Mouse (Mus musculus) forebrain, embryonic 10.5 days (tissue): ENCODE measurements around the gene Arfgap2. TPM values are rescaled to one million over a fixed set of nuclear protein-coding genes. Genes with fewer than 3 reads are reported as not detected.

Experiments
- DNase-seq: peaks from one replicate; pipeline ENCODE4 v3.0.0-alpha.2; 2017; ENCODE audit warnings: low spot score; ENCODE audit errors: extremely low spot score
- H3K27ac ChIP-seq: fragments of 300-500 bp; sonication (generic); 2 replicates; pipeline ENCODE4 v1.5.1; 2016; ENCODE audit warnings: mild to moderate bottlenecking
- H3K27me3 ChIP-seq: fragments of 300-500 bp; sonication (generic); 2 replicates; pipeline ENCODE4 v1.6.1; 2016; ENCODE audit warnings: mild to moderate bottlenecking; ENCODE audit not compliant: poor library complexity, severe bottlenecking
- H3K36me3 ChIP-seq: fragments of 300-500 bp; sonication (generic); replicated peaks from 2 replicates; pipeline ENCODE4 v1.6.1; 2016; ENCODE audit warnings: mild to moderate bottlenecking, moderate library complexity
- H3K4me1 ChIP-seq: fragments of 300-500 bp; sonication (generic); 2 replicates; pipeline ENCODE4 v1.6.1; 2016
- H3K4me3 ChIP-seq: fragments of 300-500 bp; sonication (generic); 2 replicates; pipeline ENCODE4 v1.5.1; 2016; ENCODE audit warnings: mild to moderate bottlenecking, moderate library complexity
- H3K9me3 ChIP-seq: fragments of 300-500 bp; sonication (generic); 2 replicates; pipeline ENCODE4 v1.6.1; 2016; ENCODE audit warnings: mild to moderate bottlenecking, moderate library complexity
- WGBS: fragments of 180-500 bp; shearing (Covaris S2); methylation state at CpG from one replicate; pipeline ENCODE4 v1.1.7; 2016; 5-methylcytosine and 5-hydroxymethylcytosine counted together
- polyA plus RNA-seq: library from polyadenylated mRNA; unstranded; fragments of >200 nt; fragmentation: Nextera tagmentation; extraction: Ambion mirVana; gene quantifications from 2 replicates; pipeline ENCODE4 v1.2.1, GENCODE M21; 2016

Arfgap2 gene
- polyA plus RNA-seq, 1 experiment from 2014 or later = 97.5 TPM

DNA sequence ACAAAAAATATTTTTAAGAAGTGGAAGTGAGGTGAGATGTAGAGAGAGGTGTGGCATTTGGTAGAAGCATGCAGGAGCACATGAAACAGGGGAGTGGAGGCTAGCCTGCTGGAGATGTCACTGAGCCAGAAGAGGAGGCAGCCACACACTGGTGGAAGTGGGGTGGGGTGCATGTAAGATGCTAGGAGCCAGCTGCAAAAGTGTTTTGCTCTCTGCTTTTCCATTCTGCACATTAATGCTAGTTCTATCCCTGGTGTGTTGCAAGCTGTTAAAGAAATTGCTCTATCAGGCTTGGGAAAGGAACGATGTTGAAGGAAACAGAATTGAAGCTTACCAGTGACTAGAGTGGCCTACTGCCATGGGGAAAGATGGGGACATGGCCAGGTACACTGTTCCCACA, 59.6 kb downstream of the Arfgap2 start:
- WGBS = 86% methylated on average over 1 of the region's 1 CpGs
- H3K27ac ChIP-seq = peak overlapping the region; percentile 88; the same call in 1 of the 2 replicates
- no peak overlapping the region for H3K4me3 ChIP-seq

GRCm38 (mm10) chr2:91324761-91325421, 60.1 kb downstream of the Arfgap2 start:
- DNase-seq = no peak
- Histone ChIP-seq H3K4me3 (no peak overlapping the region), H3K27ac (peak overlapping the region; percentile 88), H3K36me3 (peaks cover 3% of the 10 kb centered on the region; the same call in 1 of the 2 replicates), H3K9me3 (0 out of 2 replicates have a peak, but pooled peaks cover 3% of the 10 kb centered on the region), H3K4me1 (peaks cover 68% of the 10 kb centered on the region), H3K27me3 (no peaks in the 10 kb centered on the region)
- WGBS = 48% methylated on average over 15 of the region's 15 CpGs

More for the DNA sequence above, 59.6 kb downstream of the Arfgap2 start:
- Histone ChIP-seq H3K36me3 (peaks cover 3% of the 10 kb centered on the region; the same call in 1 of the 2 replicates), H3K27me3 (no peaks in the 10 kb centered on the region), H3K9me3 (0 out of 2 replicates have a peak, but pooled peaks cover 3% of the 10 kb centered on the region), H3K4me1 (peaks cover 63% of the 10 kb centered on the region)
- no peak for DNase-seq

Other genes starting within 250 kb of the Arfgap2 start
- 4.9 and 5.2 TPM in 2 replicates for gene Rapsn, start 229.4 kb upstream of the Arfgap2 start, polyA plus RNA-seq
- gene Psmc3, start 211.0 kb upstream of the Arfgap2 start, polyA plus RNA-seq = 361 TPM in 2 replicates
- 17.8 and 17.9 TPM in 2 replicates for gene Slc39a13, start 194.6 kb upstream of the Arfgap2 start, polyA plus RNA-seq
- 2.8 and 3.1 TPM in 2 replicates for gene Spi1, start 182.6 kb upstream of the Arfgap2 start, polyA plus RNA-seq
- not detected in 2 replicates for gene Mybpc3, start 146.8 kb upstream of the Arfgap2 start, polyA plus RNA-seq
- 14.5 and 17.8 TPM in 2 replicates for gene Madd, start 81.1 kb upstream of the Arfgap2 start, polyA plus RNA-seq
- gene Nr1h3, start 62.1 kb upstream of the Arfgap2 start, polyA plus RNA-seq = 1.4 and 2.5 TPM in 2 replicates
- gene Acp2, start 62.1 kb upstream of the Arfgap2 start, polyA plus RNA-seq = 25.4 and 27.7 TPM in 2 replicates
- gene Ddb2, start 28.0 kb upstream of the Arfgap2 start, polyA plus RNA-seq = 9.3 and 10.6 TPM in 2 replicates
- 38.7 and 40.1 TPM in 2 replicates for gene Pacsin3, start 9.0 kb upstream of the Arfgap2 start, polyA plus RNA-seq
- gene 1110051M20Rik, start 179.7 kb downstream of the Arfgap2 start, polyA plus RNA-seq = 95.7 and 100 TPM in 2 replicates
- 10.6 and 11.3 TPM in 2 replicates for gene Lrp4, start 192.5 kb downstream of the Arfgap2 start, polyA plus RNA-seq